Mouse (Mus musculus): ENCODE data around the gene Bloc1s1. TPM values are rescaled to one million over a fixed set of nuclear protein-coding genes. Genes with fewer than 3 reads are reported as not detected.

Bloc1s1 gene
- total and polyA plus RNA-seq, 3 experiments: 45.1 to 70.6 TPM; not detected in 1

DNA sequence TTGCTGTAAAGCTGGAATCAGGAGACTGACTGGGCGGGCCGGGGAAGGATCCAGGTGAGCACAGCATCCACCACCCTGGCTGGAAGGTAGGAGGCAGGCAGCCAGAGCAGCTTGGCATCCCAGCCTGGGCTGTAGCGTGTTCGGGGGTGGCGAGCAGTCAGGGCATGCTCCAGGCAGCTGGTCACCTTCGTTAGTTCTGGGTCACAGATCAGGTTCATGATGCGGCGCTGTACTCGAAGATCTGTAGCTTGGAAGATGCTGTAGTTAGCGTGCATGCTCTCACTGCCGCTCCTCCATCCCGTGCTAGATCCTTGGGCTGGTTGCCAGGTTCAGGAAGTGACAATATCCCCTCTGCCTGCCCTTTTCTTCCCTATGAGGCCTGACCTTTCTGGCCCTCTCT is 10.1 kb downstream of the Bloc1s1 start:
- H3K36me3 ChIP-seq (ENCODE audit: control insufficient read depth in 1 of 2, insufficient read depth in 2 of 2, low read length in 2 of 2): no peaks in the 10 kb centered on the region
- H3K4me1 ChIP-seq (ENCODE audit: control insufficient read depth in 1 of 2, insufficient read depth in 2 of 2, low read length in 2 of 2): no peaks in the 10 kb centered on the region

DNA sequence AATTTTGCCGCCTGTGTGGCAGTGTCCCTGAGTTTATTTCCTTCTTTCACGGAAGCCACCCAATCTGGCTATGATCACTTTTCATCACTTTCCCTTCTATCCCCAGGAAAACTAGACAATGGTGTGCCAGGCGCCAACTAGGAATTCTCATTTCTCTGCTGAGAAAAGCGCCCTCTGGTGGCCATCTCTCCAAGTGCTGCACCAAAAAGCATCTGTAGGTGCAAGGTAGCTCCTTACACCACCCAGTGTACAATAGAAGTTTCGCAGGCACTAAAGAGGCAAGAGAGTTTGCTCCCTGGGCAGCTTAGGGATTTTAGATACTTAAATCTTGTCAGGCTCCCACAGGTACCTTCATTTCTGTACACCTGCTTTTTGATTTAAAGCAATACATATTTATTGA is 10.6 kb downstream of the Bloc1s1 start:
- DNase-seq (ENCODE audit: low read depth, low spot score): peak; percentile 87
- TF ChIP-seq RAD21 (IDR thresholded peaks at IDR 0.05; ENCODE audit: low read depth, low read length): peak; percentile 71
- TF ChIP-seq RCOR1 (IDR thresholded peaks at IDR 0.05; ENCODE audit: low read depth, low read length): no peak
- 0 out of 2 replicates have a peak, but pooled peaks have one; percentile 20 for TF ChIP-seq JUND (IDR thresholded peaks at IDR 0.05; ENCODE audit: low read depth, low read length)
- TF ChIP-seq HCFC1 (IDR thresholded peaks at IDR 0.05; ENCODE audit: low read depth, low read length): 0 out of 2 replicates have a peak, but pooled peaks have one; percentile 26
- no peak for TF ChIP-seq USF2 (IDR thresholded peaks at IDR 0.05; ENCODE audit: borderline replicate concordance in 1 of 2, insufficient read depth in 1 of 2, low read depth in 1 of 2, low read length in 2 of 2)
- peak; percentile 96 to 100 (median 96) for TF ChIP-seq CTCF (IDR thresholded peaks at IDR 0.05 in 2 of 3, conservative IDR thresholded peaks at IDR 0.05 in 1 of 3; ENCODE audit: control insufficient read depth in 1 of 3, insufficient read depth in 1 of 3, low read depth in 2 of 3, low read length in 3 of 3, poor library complexity in 1 of 3, severe bottlenecking in 1 of 3)
- TF ChIP-seq MAX (IDR thresholded peaks at IDR 0.05; ENCODE audit: low read length): no peak
- 0 out of 2 replicates have a peak, but pooled peaks have one; percentile 25 for TF ChIP-seq ZNF384 (IDR thresholded peaks at IDR 0.05; ENCODE audit: low read depth, low read length)
- peak; percentile 84 for TF ChIP-seq SMC3 (IDR thresholded peaks at IDR 0.05; ENCODE audit: low read depth, low read length)
- peak; percentile 63 for TF ChIP-seq ZC3H11A (IDR thresholded peaks at IDR 0.05; ENCODE audit: low read depth, low read length)
- no peak overlapping the region for H3K9ac ChIP-seq (ENCODE audit: control insufficient read depth, low read depth, low read length, poor library complexity, severe bottlenecking)
- peaks cover 0 to 1% of the 10 kb centered on the region in 2 experiments; a peak in 1 of 4 replicates for H3K27me3 ChIP-seq (ENCODE audit: control insufficient read depth in 1 of 2, insufficient read depth in 2 of 2, low read length in 2 of 2)
- H3K27ac ChIP-seq (ENCODE audit: control insufficient read depth, low read depth, low read length): no peak overlapping the region
- H3K4me1 ChIP-seq (ENCODE audit: control insufficient read depth in 1 of 2, insufficient read depth in 2 of 2, low read length in 2 of 2): no peaks in the 10 kb centered on the region
- H3K79me2 ChIP-seq (ENCODE audit: control insufficient read depth, insufficient read depth, low read length, poor library complexity): no peaks in the 10 kb centered on the region
- no peaks in the 10 kb centered on the region for H3K9me3 ChIP-seq (replicated peaks; ENCODE audit: insufficient read depth, low read length)
- no peak overlapping the region for H3K4me3 ChIP-seq (ENCODE audit: control insufficient read depth in 1 of 2, insufficient read depth in 1 of 2, low read depth in 2 of 2, low read length in 2 of 2)
- H3K36me3 ChIP-seq (ENCODE audit: control insufficient read depth in 1 of 2, insufficient read depth in 2 of 2, low read length in 2 of 2): no peaks in the 10 kb centered on the region

More for the DNA sequence above, 10.1 kb downstream of the Bloc1s1 start:
- Histone ChIP-seq H3K27me3 (ENCODE audit: control insufficient read depth in 1 of 2, insufficient read depth in 2 of 2, low read length in 2 of 2) (peaks cover 0 to 1% of the 10 kb centered on the region in 2 experiments; a peak in 1 of 4 replicates), H3K9me3 (replicated peaks; ENCODE audit: insufficient read depth, low read length) (no peaks in the 10 kb centered on the region), H3K4me3 (ENCODE audit: control insufficient read depth in 1 of 2, insufficient read depth in 1 of 2, low read depth in 2 of 2, low read length in 2 of 2) (no peak overlapping the region), H3K79me2 (ENCODE audit: control insufficient read depth, insufficient read depth, low read length, poor library complexity) (no peaks in the 10 kb centered on the region), H3K9ac (ENCODE audit: control insufficient read depth, low read depth, low read length, poor library complexity, severe bottlenecking) (no peak overlapping the region), H3K27ac (ENCODE audit: control insufficient read depth, low read depth, low read length) (no peak overlapping the region)
- TF ChIP-seq POLR2AphosphoS5 (IDR thresholded peaks at IDR 0.05; ENCODE audit: borderline replicate concordance, low read depth, low read length) (no peak), MYC (IDR thresholded peaks at IDR 0.05; ENCODE audit: low read depth, low read length) (no peak), MAX (IDR thresholded peaks at IDR 0.05; ENCODE audit: low read length) (no peak), NELFE (IDR thresholded peaks at IDR 0.05; ENCODE audit: low read depth, low read length) (no peak), ZNF384 (IDR thresholded peaks at IDR 0.05; ENCODE audit: low read depth, low read length) (no peak), EP300 (IDR thresholded peaks at IDR 0.05; ENCODE audit: low read depth in 1 of 2, low read length in 2 of 2) (no peak), ZC3H11A (IDR thresholded peaks at IDR 0.05; ENCODE audit: low read depth, low read length) (no peak)
- DNase-seq (ENCODE audit: low read depth, low spot score): no peak
